Mouse (Mus musculus) brown adipose tissue, adult 24 weeks (tissue): ENCODE measurements around the gene Cnn1. TPM values are rescaled to one million over a fixed set of nuclear protein-coding genes. Genes with fewer than 3 reads are reported as not detected.
"Not testable (repeated sequence)": the region's sequence is repeated elsewhere in the genome, so short reads cannot be mapped to it uniquely, and the experiment has no call there.

Experiments used
- H3K27ac ChIP-seq: fragments of 200-500 bp; replicated peaks from 2 replicates; pipeline ENCODE4 v1.5.1; 2012; ENCODE audit warnings: low read depth, mild to moderate bottlenecking, low read length
- H3K4me1 ChIP-seq: fragments of 200-500 bp; 2 replicates; pipeline ENCODE4 v1.6.1; 2012; ENCODE audit warnings: low read length, mixed read lengths; ENCODE audit not compliant: control insufficient read depth, insufficient read depth, insufficient read length
- H3K4me3 ChIP-seq: fragments of 200-500 bp; 2 replicates; pipeline ENCODE4 v1.5.1; 2012; ENCODE audit warnings: low read depth, mild to moderate bottlenecking, low read length, moderate library complexity; ENCODE audit not compliant: insufficient read depth
- polyA plus RNA-seq: library from polyadenylated mRNA; stranded (reverse); fragments of >200 nt; gene quantifications from 2 replicates; pipeline ENCODE4 v1.2.4, GENCODE M21; 2012; ENCODE audit not compliant: missing spikeins, insufficient read depth, insufficient read length

The Cnn1 gene
- polyA plus RNA-seq, 1 experiment, result 1.9 TPM

- Histone ChIP-seq H3K4me3 (peak overlapping the region; percentile 62), H3K27ac (peak overlapping the region; percentile 81), H3K4me1 (peaks cover 15% of the 10 kb centered on the region)
Measured at GRCm38 (mm10) chr9:22131226-22131981, 32.4 kb downstream of the Cnn1 start.

- Histone ChIP-seq H3K27ac (peak overlapping the region; percentile 23), H3K4me1 (peaks cover 18% of the 10 kb centered on the region), H3K4me3 (peak overlapping the region; percentile 62)
Measured at GRCm38 (mm10) chr9:22132220-22132619, 33.2 kb downstream of the Cnn1 start.

GRCm38 (mm10) chr9:22134246-22134890 lies 35.4 kb downstream of the Cnn1 start:
- Histone ChIP-seq H3K27ac (peak overlapping the region; percentile 84), H3K4me3 (no peak overlapping the region), H3K4me1 (peaks cover 21% of the 10 kb centered on the region)

GRCm38 (mm10) chr9:22134988-22135643 lies 36.1 kb downstream of the Cnn1 start:
- peak overlapping the region; percentile 96 for H3K27ac ChIP-seq
- no peak overlapping the region for H3K4me3 ChIP-seq
- peaks cover 21% of the 10 kb centered on the region for H3K4me1 ChIP-seq

- peak within 1 kb of the TSS; percentile 96 for H3K27ac ChIP-seq
- no peak within 1 kb of the TSS for H3K4me3 ChIP-seq
- H3K4me1 ChIP-seq, result peaks cover 16% of the 10 kb centered on the region
Measured at GRCm38 (mm10) chr9:22135644-22136390, 36.8 kb downstream of the Cnn1 start, which contains the start of gene Acp5. Gene Acp5, minus strand, starts transcription at chr9:22135711.

- H3K27ac ChIP-seq, result peak overlapping the region; percentile 99
- H3K4me3 ChIP-seq, result no peak overlapping the region
- peaks cover 13% of the 10 kb centered on the region for H3K4me1 ChIP-seq
Measured at GRCm38 (mm10) chr9:22136765-22137547, 37.9 kb downstream of the Cnn1 start.

GRCm38 (mm10) chr9:22138480-22138879 lies 39.5 kb downstream of the Cnn1 start:
- no peak overlapping the region for H3K27ac ChIP-seq
- peaks cover 13% of the 10 kb centered on the region for H3K4me1 ChIP-seq
- H3K4me3 ChIP-seq, result no peak overlapping the region

- Histone ChIP-seq H3K27ac (no peak overlapping the region), H3K4me1 (peaks cover 11% of the 10 kb centered on the region), H3K4me3 (no peak overlapping the region)
Measured at GRCm38 (mm10) chr9:22139746-22140145, 40.7 kb downstream of the Cnn1 start.

- no peaks in the 10 kb centered on the region for H3K4me1 ChIP-seq
- no peak overlapping the region for H3K4me3 ChIP-seq
- no peak overlapping the region for H3K27ac ChIP-seq
Measured at GRCm38 (mm10) chr9:22143108-22144037, 44.4 kb downstream of the Cnn1 start.

- no peaks in the 10 kb centered on the region for H3K4me1 ChIP-seq
- no peak overlapping the region for H3K4me3 ChIP-seq
- H3K27ac ChIP-seq, result no peak overlapping the region
Measured at GRCm38 (mm10) chr9:22144304-22144965, 45.4 kb downstream of the Cnn1 start.

- H3K4me3 ChIP-seq, result no peak overlapping the region
- no peaks in the 10 kb centered on the region for H3K4me1 ChIP-seq
- H3K27ac ChIP-seq, result no peak overlapping the region
Measured at GRCm38 (mm10) chr9:22149426-22150248, 50.6 kb downstream of the Cnn1 start.

GRCm38 (mm10) chr9:22150249-22150693 lies 51.3 kb downstream of the Cnn1 start:
- H3K4me1 ChIP-seq, H3K4me3 ChIP-seq, H3K27ac ChIP-seq: not testable (repeated sequence)
